Comparison of ENCODE assay signal across 17 mouse cellular contexts in the genomic region with DNA sequence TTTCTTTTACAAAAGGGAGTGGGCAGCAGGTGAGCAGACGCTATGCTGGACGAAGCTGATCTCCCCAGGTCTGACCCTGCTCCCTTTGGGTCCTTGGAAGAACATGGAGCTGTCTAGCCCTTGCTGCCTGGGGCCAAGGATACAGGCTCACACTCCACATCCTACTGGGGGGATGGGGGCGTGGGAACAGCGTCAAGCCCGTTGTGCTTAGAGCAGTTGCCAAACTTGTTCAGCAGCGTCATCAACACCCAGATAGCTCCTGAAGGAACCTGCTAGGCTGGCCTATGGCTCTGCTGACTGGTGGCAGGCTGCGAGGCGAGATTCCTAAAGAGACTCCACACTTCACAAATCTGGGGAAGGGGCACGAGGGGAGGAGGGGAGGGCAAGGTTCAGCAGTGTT. TPM values are rescaled to one million over a fixed set of nuclear protein-coding genes. Genes with fewer than 3 reads are reported as not detected.
DNase-seq lines count a peak whose midpoint lies in the region; ATAC-seq and TF ChIP-seq lines count a peak whose summit lies in the region.
"Had no signal": no experiment of that assay in that cellular context is flagged by ENCODE, and none has a peak within 500 bp of the region (broad histone marks: within the 10 kb centered on the region; RNA-seq: fewer than 3 reads in every experiment).

No protein-coding gene starts in this region.

- H3K27ac ChIP-seq in hindbrain, embryonic 13.5 days, result no peak overlapping the region
- no peak overlapping the region for H3K27ac ChIP-seq in hindbrain, embryonic 16.5 days (ENCODE audit: low read depth, low read length)
- H3K27ac ChIP-seq in lung, embryonic 16.5 days (ENCODE audit: low read length), result peak overlapping the region; percentile 81
- H3K27ac ChIP-seq in embryonic facial prominence, embryonic 15.5 days (replicated peaks), result peak overlapping the region; percentile 86
- peak overlapping the region; percentile 87 for H3K27ac ChIP-seq in stomach, embryonic 16.5 days (ENCODE audit: low read length)
- H3K27ac ChIP-seq in layer of hippocampus, adult 2 months, result no peak overlapping the region
- H3K27ac ChIP-seq: hindbrain, embryonic 12.5 days had no signal

- peak overlapping the region; percentile 15; the same call in 1 of the 2 replicates for H3K9ac ChIP-seq in hindbrain, embryonic 13.5 days
- no peak overlapping the region for H3K9ac ChIP-seq in hindbrain, embryonic 16.5 days (ENCODE audit: low read depth, low read length)
- H3K9ac ChIP-seq in lung, embryonic 16.5 days (ENCODE audit: low read length), result no peak overlapping the region
- H3K9ac ChIP-seq in embryonic facial prominence, embryonic 15.5 days, result no peak overlapping the region
- H3K9ac ChIP-seq in stomach, embryonic 16.5 days (ENCODE audit: low read length), result peak overlapping the region; percentile 56
- H3K9ac ChIP-seq: heart, embryonic 13.5 days; hindbrain, embryonic 12.5 days had no signal

- DNase-seq in lung, adult 2 months, result no peak
- DNase-seq in layer of hippocampus, adult 2 months (ENCODE audit: low spot score in 2 of 2), result no peak
- DNase-seq: cerebellum, adult 9-10 months; gastrocnemius, postnatal 25 days; kidney, postnatal 36 days; layer of hippocampus, postnatal 36 days; thymus, postnatal 36 days had no signal

- TF ChIP-seq CTCF in lung, adult 2 months (IDR thresholded peaks at IDR 0.05; ENCODE audit: insufficient read depth, low read length), result no peak
- TF ChIP-seq CTCF in layer of hippocampus, adult 2 months (conservative IDR thresholded peaks at IDR 0.05), result no peak

- no peak for ATAC-seq in hindbrain, embryonic 13.5 days (ENCODE audit: low FRiP score)
- ATAC-seq in hindbrain, embryonic 16.5 days, result no peak
- ATAC-seq in lung, embryonic 16.5 days (ENCODE audit: low read depth), result peak; percentile 67
- ATAC-seq in embryonic facial prominence, embryonic 15.5 days (ENCODE audit: insufficient number of reproducible peaks, low FRiP score, low TSS enrichment, low read depth), result no peak
- ATAC-seq in stomach, embryonic 16.5 days (ENCODE audit: insufficient read depth, low FRiP score), result peak; percentile 61
- ATAC-seq in CD4-positive, CD25-positive, alpha-beta regulatory T cell, adult 4 months, result no peak

- no peak for TF ChIP-seq POLR2A in lung, adult 2 months (IDR thresholded peaks at IDR 0.05; ENCODE audit: borderline replicate concordance, extremely low read depth, low read depth, low read length)

- H3K27me3 ChIP-seq in hindbrain, embryonic 13.5 days, result peaks cover 33% of the 10 kb centered on the region
- H3K27me3 ChIP-seq in hindbrain, embryonic 16.5 days (replicated peaks; ENCODE audit: control insufficient read depth, insufficient read depth, low read length), result peaks cover 18% of the 10 kb centered on the region
- peaks cover 8% of the 10 kb centered on the region for H3K27me3 ChIP-seq in lung, embryonic 16.5 days (ENCODE audit: control insufficient read depth, insufficient read depth, low read depth, low read length)
- H3K27me3 ChIP-seq in embryonic facial prominence, embryonic 15.5 days, result peaks cover 18% of the 10 kb centered on the region
- peaks cover 8% of the 10 kb centered on the region for H3K27me3 ChIP-seq in stomach, embryonic 16.5 days (ENCODE audit: control insufficient read depth, insufficient read depth, low read length)
- H3K27me3 ChIP-seq: megakaryocyte, embryonic 14.5 days had no signal

- H3K4me2 ChIP-seq in hindbrain, embryonic 13.5 days, result no peak overlapping the region
- no peak overlapping the region for H3K4me2 ChIP-seq in hindbrain, embryonic 16.5 days (ENCODE audit: low read length)
- H3K4me2 ChIP-seq in lung, embryonic 16.5 days (ENCODE audit: low read depth, low read length), result no peak overlapping the region
- no peak overlapping the region for H3K4me2 ChIP-seq in embryonic facial prominence, embryonic 15.5 days (replicated peaks)
- H3K4me2 ChIP-seq in stomach, embryonic 16.5 days (ENCODE audit: low read depth, low read length), result peak overlapping the region; percentile 21; the same call in 1 of the 2 replicates
- H3K4me2 ChIP-seq: heart, embryonic 13.5 days; hindbrain, embryonic 12.5 days; liver, embryonic 11.5 days had no signal

- H3K36me3 ChIP-seq in hindbrain, embryonic 13.5 days, result peaks cover 54% of the 10 kb centered on the region
- peaks cover 3% of the 10 kb centered on the region; the same call in 1 of the 2 replicates for H3K36me3 ChIP-seq in hindbrain, embryonic 16.5 days (ENCODE audit: control insufficient read depth, insufficient read depth, low read length)
- H3K36me3 ChIP-seq in lung, embryonic 16.5 days (ENCODE audit: control insufficient read depth, insufficient read depth, low read length), result peaks cover 8% of the 10 kb centered on the region
- peaks cover 38% of the 10 kb centered on the region for H3K36me3 ChIP-seq in embryonic facial prominence, embryonic 15.5 days
- H3K36me3 ChIP-seq in stomach, embryonic 16.5 days (ENCODE audit: control insufficient read depth, insufficient read depth, low read length), result 0 out of 2 replicates have a peak, but pooled peaks cover 9% of the 10 kb centered on the region

- no peaks in the 10 kb centered on the region for H3K9me3 ChIP-seq in hindbrain, embryonic 13.5 days
- no peaks in the 10 kb centered on the region for H3K9me3 ChIP-seq in hindbrain, embryonic 16.5 days (ENCODE audit: control insufficient read depth, low read length)
- H3K9me3 ChIP-seq in lung, embryonic 16.5 days (ENCODE audit: control insufficient read depth, low read length), result no peaks in the 10 kb centered on the region
- no peaks in the 10 kb centered on the region for H3K9me3 ChIP-seq in embryonic facial prominence, embryonic 15.5 days (replicated peaks)
- no peaks in the 10 kb centered on the region for H3K9me3 ChIP-seq in stomach, embryonic 16.5 days (replicated peaks; ENCODE audit: control insufficient read depth, low read length)
- H3K9me3 ChIP-seq: heart, embryonic 13.5 days; hindbrain, embryonic 12.5 days; megakaryocyte, embryonic 14.5 days had no signal

- 57% methylated on average over 9 of the region's 9 CpGs for WGBS in hindbrain, embryonic 13.5 days
- 61% methylated on average over 9 of the region's 9 CpGs for WGBS in hindbrain, embryonic 16.5 days
- 33% methylated on average over 9 of the region's 9 CpGs for WGBS in lung, embryonic 16.5 days
- WGBS in lung, adult 2 months, result 58% methylated on average over 9 of the region's 9 CpGs
- WGBS in embryonic facial prominence, embryonic 15.5 days, result 29% methylated on average over 9 of the region's 9 CpGs
- 54% methylated on average over 9 of the region's 9 CpGs for WGBS in stomach, embryonic 16.5 days

- peaks cover 5% of the 10 kb centered on the region for H3K4me1 ChIP-seq in hindbrain, embryonic 13.5 days (replicated peaks)
- peaks cover 2% of the 10 kb centered on the region; the same call in 1 of the 2 replicates for H3K4me1 ChIP-seq in hindbrain, embryonic 16.5 days (ENCODE audit: control insufficient read depth, insufficient read depth, low read depth, low read length)
- peaks cover 3% of the 10 kb centered on the region; the same call in 1 of the 2 replicates for H3K4me1 ChIP-seq in lung, embryonic 16.5 days (replicated peaks; ENCODE audit: control insufficient read depth, insufficient read depth, low read length)
- no peaks in the 10 kb centered on the region; the same call in 1 of the 2 replicates for H3K4me1 ChIP-seq in lung, adult 2 months (ENCODE audit: control insufficient read depth, insufficient read depth, low read length)
- peaks cover 39% of the 10 kb centered on the region for H3K4me1 ChIP-seq in embryonic facial prominence, embryonic 15.5 days
- H3K4me1 ChIP-seq in stomach, embryonic 16.5 days (ENCODE audit: control insufficient read depth, insufficient read depth, low read length), result peaks cover 23% of the 10 kb centered on the region

- no peak overlapping the region for H3K4me3 ChIP-seq in hindbrain, embryonic 13.5 days
- H3K4me3 ChIP-seq in hindbrain, embryonic 16.5 days (ENCODE audit: low read length), result no peak overlapping the region
- no peak overlapping the region for H3K4me3 ChIP-seq in lung, embryonic 16.5 days (ENCODE audit: low read length)
- H3K4me3 ChIP-seq in lung, adult 2 months (replicated peaks; ENCODE audit: extremely low read depth, low read depth, low read length), result no peak overlapping the region
- no peak overlapping the region for H3K4me3 ChIP-seq in embryonic facial prominence, embryonic 15.5 days (replicated peaks)
- no peak overlapping the region for H3K4me3 ChIP-seq in stomach, embryonic 16.5 days (replicated peaks; ENCODE audit: low read length)
- H3K4me3 ChIP-seq in layer of hippocampus, adult 2 months, result no peak overlapping the region
- H3K4me3 ChIP-seq: heart, embryonic 13.5 days; hindbrain, embryonic 12.5 days; megakaryocyte, embryonic 14.5 days had no signal

RNA-seq across cellular contexts. Expression of a gene that starts 3.4 kb away (rescaled TPM):
- polyA plus RNA-seq in hindbrain, embryonic 13.5 days (2015; fragmentation: Nextera tagmentation; extraction: Ambion mirVana), result 2.8 and 4.1 TPM in 2 replicates
- polyA plus RNA-seq in hindbrain, embryonic 16.5 days (2015; fragmentation: Nextera tagmentation; extraction: Ambion mirVana), result 2.1 and 2.2 TPM in 2 replicates
- 21.6 and 29.3 TPM in 2 replicates for polyA plus RNA-seq in lung, embryonic 16.5 days (2015; fragmentation: Nextera tagmentation; extraction: Ambion mirVana)
- 13.0 and 107 TPM in 2 replicates for polyA plus RNA-seq in lung, adult 2 months (2012; rRNA removed)
- polyA plus RNA-seq in embryonic facial prominence, embryonic 15.5 days (2015; fragmentation: Nextera tagmentation; extraction: Ambion mirVana), result 347 and 362 TPM in 2 replicates
- 339 and 468 TPM in 2 replicates for polyA plus RNA-seq in stomach, embryonic 16.5 days (2015; fragmentation: Nextera tagmentation; extraction: Ambion mirVana)
- 10 to 100 TPM; 24.7 to 29.7 TPM for polyA plus RNA-seq in CD4-positive, CD25-positive, alpha-beta regulatory T cell, adult 4 months (2017; shearing (Covaris generic))
- 1 to 10 TPM; 1.6 to 1.8 TPM for total RNA-seq in layer of hippocampus, adult 2 months (2021)

RNA-seq across cellular contexts. Expression of a gene that starts 21.2 kb away (rescaled TPM):
- polyA plus RNA-seq in hindbrain, embryonic 13.5 days (2015; fragmentation: Nextera tagmentation; extraction: Ambion mirVana), result 17.7 and 22.2 TPM in 2 replicates
- polyA plus RNA-seq in hindbrain, embryonic 16.5 days (2015; fragmentation: Nextera tagmentation; extraction: Ambion mirVana), result 16.6 and 16.9 TPM in 2 replicates
- polyA plus RNA-seq in lung, embryonic 16.5 days (2015; fragmentation: Nextera tagmentation; extraction: Ambion mirVana), result 17.1 and 18.9 TPM in 2 replicates
- 40.8 and 43.3 TPM in 2 replicates for polyA plus RNA-seq in lung, adult 2 months (2012; rRNA removed)
- 19.2 and 24.9 TPM in 2 replicates for polyA plus RNA-seq in embryonic facial prominence, embryonic 15.5 days (2015; fragmentation: Nextera tagmentation; extraction: Ambion mirVana)
- 13.8 and 14.3 TPM in 2 replicates for polyA plus RNA-seq in stomach, embryonic 16.5 days (2015; fragmentation: Nextera tagmentation; extraction: Ambion mirVana)
- 1 to 10 TPM; 6.3 to 8.3 TPM for polyA plus RNA-seq in CD4-positive, CD25-positive, alpha-beta regulatory T cell, adult 4 months (2017; shearing (Covaris generic))
- total RNA-seq in layer of hippocampus, adult 2 months (2021), result 10 to 100 TPM; 10.7 to 11.6 TPM

RNA-seq across cellular contexts. Expression of a gene that starts 30.8 kb away (rescaled TPM):
- polyA plus RNA-seq in hindbrain, embryonic 13.5 days (2015; fragmentation: Nextera tagmentation; extraction: Ambion mirVana), result 6.7 and 8.3 TPM in 2 replicates
- polyA plus RNA-seq in hindbrain, embryonic 16.5 days (2015; fragmentation: Nextera tagmentation; extraction: Ambion mirVana), result 5.9 and 7.6 TPM in 2 replicates
- 5.6 and 6.5 TPM in 2 replicates for polyA plus RNA-seq in lung, embryonic 16.5 days (2015; fragmentation: Nextera tagmentation; extraction: Ambion mirVana)
- 5.0 and 5.2 TPM in 2 replicates for polyA plus RNA-seq in lung, adult 2 months (2012; rRNA removed)
- 7.1 and 7.7 TPM in 2 replicates for polyA plus RNA-seq in embryonic facial prominence, embryonic 15.5 days (2015; fragmentation: Nextera tagmentation; extraction: Ambion mirVana)
- 3.9 and 4.2 TPM in 2 replicates for polyA plus RNA-seq in stomach, embryonic 16.5 days (2015; fragmentation: Nextera tagmentation; extraction: Ambion mirVana)
- polyA plus RNA-seq in CD4-positive, CD25-positive, alpha-beta regulatory T cell, adult 4 months (2017; shearing (Covaris generic)), result 1 to 10 TPM in 1 of 2 experiments, under 1 TPM in 1; 0.51 to 1.4 TPM
- total RNA-seq in layer of hippocampus, adult 2 months (2021), result 10 to 100 TPM in 1 of 2 experiments, 1 to 10 TPM in 1; 6.5 to 10.3 TPM

RNA-seq across cellular contexts. Expression of a gene that starts 44.6 kb away (rescaled TPM):
- polyA plus RNA-seq in hindbrain, embryonic 13.5 days (2015; fragmentation: Nextera tagmentation; extraction: Ambion mirVana), result 3.4 and 4.4 TPM in 2 replicates
- 3.6 and 3.7 TPM in 2 replicates for polyA plus RNA-seq in hindbrain, embryonic 16.5 days (2015; fragmentation: Nextera tagmentation; extraction: Ambion mirVana)
- polyA plus RNA-seq in lung, embryonic 16.5 days (2015; fragmentation: Nextera tagmentation; extraction: Ambion mirVana), result 3.1 and 3.3 TPM in 2 replicates
- polyA plus RNA-seq in lung, adult 2 months (2012; rRNA removed), result 79.1 and 85.6 TPM in 2 replicates
- 4.6 and 5.4 TPM in 2 replicates for polyA plus RNA-seq in embryonic facial prominence, embryonic 15.5 days (2015; fragmentation: Nextera tagmentation; extraction: Ambion mirVana)
- 2.0 and 3.4 TPM in 2 replicates for polyA plus RNA-seq in stomach, embryonic 16.5 days (2015; fragmentation: Nextera tagmentation; extraction: Ambion mirVana)
- 10 to 100 TPM; 20.2 to 22.3 TPM for polyA plus RNA-seq in CD4-positive, CD25-positive, alpha-beta regulatory T cell, adult 4 months (2017; shearing (Covaris generic))
- total RNA-seq in layer of hippocampus, adult 2 months (2021), result 10 to 100 TPM; 37.1 to 38.0 TPM

RNA-seq across cellular contexts. Expression of a gene that starts 52.2 kb away (rescaled TPM):
- polyA plus RNA-seq in hindbrain, embryonic 13.5 days (2015; fragmentation: Nextera tagmentation; extraction: Ambion mirVana), result not detected in 2 replicates
- polyA plus RNA-seq in hindbrain, embryonic 16.5 days (2015; fragmentation: Nextera tagmentation; extraction: Ambion mirVana), result 0.36 TPM in 1 of 2 replicates, not detected in the other
- 0.57 and 0.62 TPM in 2 replicates for polyA plus RNA-seq in lung, embryonic 16.5 days (2015; fragmentation: Nextera tagmentation; extraction: Ambion mirVana)
- polyA plus RNA-seq in lung, adult 2 months (2012; rRNA removed), result 0.36 and 0.54 TPM in 2 replicates
- polyA plus RNA-seq in embryonic facial prominence, embryonic 15.5 days (2015; fragmentation: Nextera tagmentation; extraction: Ambion mirVana), result 0.15 TPM in 1 of 2 replicates, not detected in the other
- polyA plus RNA-seq in stomach, embryonic 16.5 days (2015; fragmentation: Nextera tagmentation; extraction: Ambion mirVana), result 6.6 and 7.2 TPM in 2 replicates
- polyA plus RNA-seq in CD4-positive, CD25-positive, alpha-beta regulatory T cell, adult 4 months (2017; shearing (Covaris generic)), result under 1 TPM in 1 of 2 experiments, not detected in 1; 0.28 TPM
- total RNA-seq in layer of hippocampus, adult 2 months (2021), result not detected
- total RNA-seq: gastrocnemius, postnatal 25 days; layer of hippocampus, postnatal 36 days had no signal
- polyA plus RNA-seq: hindbrain, embryonic 12.5 days had no signal

Comparison
In these comparisons a context has a peak if more than half of its experiments do, and no peak if none do; other contexts are left out.
1. H3K9ac ChIP-seq: peak in hindbrain, embryonic 13.5 days (single experiment) and stomach, embryonic 16.5 days (single experiment); none in hindbrain, embryonic 16.5 days (single experiment), lung, embryonic 16.5 days (single experiment) and embryonic facial prominence, embryonic 15.5 days (single experiment).
2. ATAC-seq: peak in lung, embryonic 16.5 days (single experiment) and stomach, embryonic 16.5 days (single experiment); none in hindbrain, embryonic 13.5 days (single experiment), hindbrain, embryonic 16.5 days (single experiment), embryonic facial prominence, embryonic 15.5 days (single experiment) and CD4-positive, CD25-positive, alpha-beta regulatory T cell, adult 4 months (single experiment).
3. H3K27ac ChIP-seq: peak in lung, embryonic 16.5 days (single experiment), embryonic facial prominence, embryonic 15.5 days (single experiment) and stomach, embryonic 16.5 days (single experiment); none in hindbrain, embryonic 13.5 days (single experiment), hindbrain, embryonic 16.5 days (single experiment) and layer of hippocampus, adult 2 months (single experiment).